Mouse (Mus musculus) megakaryocyte, embryonic 14.5 days (primary cell): ENCODE measurements around the gene 4833439L19Rik.

ENCODE experiments used
- FLI1 ChIP-seq: IDR thresholded peaks from 2 replicates; pipeline ENCODE4 v1.6.1; 2012; ENCODE audit warnings: low read length, inconsistent platforms, mixed read lengths
- GATA1 ChIP-seq: IDR thresholded peaks from 3 replicates; pipeline ENCODE4 v1.6.1; 2012; ENCODE audit warnings: mixed read lengths, low read length, inconsistent platforms, borderline replicate concordance

GRCm38 (mm10) chr13:54577652-54578507, 12.6 kb upstream of the 4833439L19Rik start:
- TF ChIP-seq GATA1 (no peak), FLI1 (no peak)
